Mouse (Mus musculus) thymus, adult 2 months (tissue): Measurements from ENCODE around the gene Prkca. TPM values are rescaled to one million over a fixed set of nuclear protein-coding genes. Genes with fewer than 3 reads are reported as not detected.

Source experiments
- DNase-seq: peaks from one replicate; pipeline ENCODE4 v3.0.0; 2021
- H3K27ac ChIP-seq: fragments of 200-500 bp; 2 replicates; pipeline ENCODE4 v1.5.1; 2012; ENCODE audit warnings: low read length, control low read depth; ENCODE audit not compliant: control insufficient read depth, insufficient read depth
- H3K27me3 ChIP-seq: fragments of 200-500 bp; 2 replicates; pipeline ENCODE4 v1.6.1; 2012; ENCODE audit warnings: mild to moderate bottlenecking, low read length, moderate library complexity, mixed read lengths; ENCODE audit not compliant: control insufficient read depth, insufficient read depth
- H3K36me3 ChIP-seq: fragments of 200-500 bp; 2 replicates; pipeline ENCODE4 v1.6.1; 2012; ENCODE audit warnings: mild to moderate bottlenecking, low read length, moderate library complexity; ENCODE audit not compliant: control insufficient read depth, insufficient read depth
- H3K4me1 ChIP-seq: fragments of 200-500 bp; replicated peaks from 2 replicates; pipeline ENCODE4 v1.6.1; 2012; ENCODE audit warnings: low read length; ENCODE audit not compliant: control insufficient read depth, insufficient read depth
- H3K4me3 ChIP-seq: fragments of 200-500 bp; 2 replicates; pipeline ENCODE4 v1.5.1; 2012; ENCODE audit warnings: mild to moderate bottlenecking, low read length, control low read depth, moderate library complexity; ENCODE audit not compliant: control insufficient read depth, insufficient read depth
- CTCF ChIP-seq: fragments of 200-500 bp; IDR thresholded peaks from 2 replicates; pipeline ENCODE4 v1.5.1; 2012; ENCODE audit warnings: mild to moderate bottlenecking, control low read depth, low read length, moderate library complexity, borderline replicate concordance; ENCODE audit not compliant: control insufficient read depth, poor library complexity, insufficient read depth; ENCODE audit errors: extremely low read depth
- POLR2A ChIP-seq: fragments of 200-500 bp; IDR thresholded peaks from 2 replicates; pipeline ENCODE4 v1.6.1; 2012; ENCODE audit warnings: mild to moderate bottlenecking, low read length, control low read depth, moderate library complexity; ENCODE audit not compliant: control insufficient read depth, poor library complexity, insufficient read depth; ENCODE audit errors: extremely low read depth
- WGBS: fragments of 180-500 bp; shearing (Covaris S2); methylation state at CpG from one replicate; pipeline ENCODE4 v1.1.7; 2018; 5-methylcytosine and 5-hydroxymethylcytosine counted together
- polyA plus RNA-seq: library from polyadenylated mRNA; depleted of rRNA; stranded (reverse); fragments of >200 nt; gene quantifications from 2 replicates; pipeline ENCODE4 v1.2.3, GENCODE M21; 2012

Prkca gene
- polyA plus RNA-seq, 1 experiment = 11.0 TPM

GRCm38 (mm10) chr11:107950658-107951057, 393.1 kb downstream of the Prkca start:
- Histone ChIP-seq H3K36me3 (peaks cover 9% of the 10 kb centered on the region; the same call in 1 of the 2 replicates), H3K4me1 (no peaks in the 10 kb centered on the region), H3K4me3 (no peak overlapping the region), H3K27ac (no peak overlapping the region), H3K27me3 (no peaks in the 10 kb centered on the region)
- WGBS = 100% methylated on average over 4 of the region's 4 CpGs
- TF ChIP-seq CTCF (no peak), POLR2A (no peak)
- DNase-seq = no peak

DNA sequence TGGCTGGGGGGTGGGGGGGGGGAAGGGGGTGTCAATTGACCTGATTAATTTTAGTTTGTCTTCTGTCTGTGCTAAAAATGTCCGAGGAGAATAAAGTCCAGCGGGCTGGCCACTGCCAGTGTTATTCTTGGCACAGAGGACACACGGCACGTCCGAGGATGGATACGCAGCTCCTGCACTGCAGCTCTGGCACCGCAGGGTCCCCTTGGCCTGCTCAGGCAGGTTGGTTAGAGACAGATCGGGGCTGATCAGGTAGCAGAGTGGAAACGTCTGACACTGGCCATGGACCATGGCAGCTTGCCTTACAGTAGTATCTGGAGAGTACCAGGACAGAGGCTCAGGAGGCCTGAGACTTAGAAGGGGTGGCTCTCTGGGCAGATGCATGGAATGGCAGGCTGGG, 393.5 kb downstream of the Prkca start:
- DNase-seq = no peak
- H3K36me3 ChIP-seq = peaks cover 9% of the 10 kb centered on the region; the same call in 1 of the 2 replicates

DNA sequence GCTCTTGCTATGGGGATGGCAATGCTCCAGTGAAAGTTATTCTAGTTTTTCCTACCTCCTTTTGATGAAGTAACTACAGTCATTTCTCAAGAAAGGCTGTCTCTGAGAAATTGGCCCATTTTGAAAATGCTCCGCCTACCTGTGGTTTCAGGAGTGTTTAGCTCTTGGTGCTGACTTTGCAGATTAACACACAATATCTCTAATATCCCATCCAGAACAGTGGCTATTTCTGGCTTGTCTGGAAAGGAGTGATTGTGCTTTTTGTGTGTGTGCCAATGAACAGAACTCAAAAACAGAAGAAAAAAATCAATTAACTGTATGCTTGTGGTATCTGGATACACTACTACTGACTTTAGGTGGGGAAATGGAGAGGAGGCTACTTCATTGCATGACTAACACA, 395.8 kb downstream of the Prkca start:
- TF ChIP-seq POLR2A = no peak
- TF ChIP-seq CTCF = no peak
- 95% methylated on average over 1 of the region's 1 CpGs for WGBS
- Histone ChIP-seq H3K4me1 (no peaks in the 10 kb centered on the region), H3K36me3 (peaks cover 9% of the 10 kb centered on the region; the same call in 1 of the 2 replicates), H3K27me3 (no peaks in the 10 kb centered on the region), H3K27ac (no peak overlapping the region), H3K4me3 (no peak overlapping the region)
- DNase-seq = no peak

More for the DNA sequence above, 393.5 kb downstream of the Prkca start:
- TF ChIP-seq CTCF (no peak), POLR2A (no peak)
- no peak overlapping the region for H3K4me3 ChIP-seq
- no peak overlapping the region for H3K27ac ChIP-seq
- no peaks in the 10 kb centered on the region for H3K4me1 ChIP-seq
- no peaks in the 10 kb centered on the region for H3K27me3 ChIP-seq
- 94% methylated on average over 9 of the region's 9 CpGs for WGBS

GRCm38 (mm10) chr11:107946823-107947222, 396.9 kb downstream of the Prkca start:
- peaks cover 9% of the 10 kb centered on the region; the same call in 1 of the 2 replicates for H3K36me3 ChIP-seq
- no peak for TF ChIP-seq CTCF
- TF ChIP-seq POLR2A = no peak
- no peaks in the 10 kb centered on the region for H3K27me3 ChIP-seq
- H3K4me3 ChIP-seq = no peak overlapping the region
- DNase-seq = no peak
- no peaks in the 10 kb centered on the region for H3K4me1 ChIP-seq
- no peak overlapping the region for H3K27ac ChIP-seq
- WGBS = 94% methylated on average over 5 of the region's 5 CpGs

- TF ChIP-seq CTCF (no peak), POLR2A (no peak)
- Histone ChIP-seq H3K4me3 (no peak overlapping the region), H3K4me1 (no peaks in the 10 kb centered on the region), H3K27ac (no peak overlapping the region), H3K27me3 (no peaks in the 10 kb centered on the region), H3K36me3 (no peaks in the 10 kb centered on the region; the same call in 1 of the 2 replicates)
- DNase-seq = no peak
- 90% methylated on average over 2 of the region's 2 CpGs for WGBS
Measured at GRCm38 (mm10) chr11:107936929-107937328, 406.8 kb downstream of the Prkca start.

DNA sequence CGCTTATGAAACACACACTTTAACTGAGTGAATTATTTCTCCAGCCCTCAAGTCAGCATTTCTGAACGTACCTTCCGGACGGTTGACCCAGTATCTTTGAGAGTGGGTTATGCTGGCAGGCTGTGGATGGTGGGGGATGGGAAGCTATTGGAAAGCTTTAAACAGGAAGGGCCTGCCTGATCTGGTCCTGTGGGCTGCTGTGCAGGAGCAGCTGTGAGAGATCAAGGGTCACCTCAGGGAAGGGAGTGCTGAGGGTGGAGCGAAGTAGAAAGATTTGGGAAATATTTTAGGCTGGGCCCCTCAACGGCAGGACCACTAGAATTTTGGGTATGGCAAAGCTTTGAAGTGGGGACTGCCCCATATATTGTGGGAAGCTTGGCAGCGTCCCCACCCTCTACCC, 412.0 kb downstream of the Prkca start:
- Histone ChIP-seq H3K4me3 (no peak overlapping the region), H3K27me3 (no peaks in the 10 kb centered on the region), H3K27ac (no peak overlapping the region), H3K4me1 (no peaks in the 10 kb centered on the region), H3K36me3 (no peaks in the 10 kb centered on the region)
- no peak for DNase-seq
- 82% methylated on average over 7 of the region's 7 CpGs for WGBS
- no peak for TF ChIP-seq CTCF
- TF ChIP-seq POLR2A = no peak

DNA sequence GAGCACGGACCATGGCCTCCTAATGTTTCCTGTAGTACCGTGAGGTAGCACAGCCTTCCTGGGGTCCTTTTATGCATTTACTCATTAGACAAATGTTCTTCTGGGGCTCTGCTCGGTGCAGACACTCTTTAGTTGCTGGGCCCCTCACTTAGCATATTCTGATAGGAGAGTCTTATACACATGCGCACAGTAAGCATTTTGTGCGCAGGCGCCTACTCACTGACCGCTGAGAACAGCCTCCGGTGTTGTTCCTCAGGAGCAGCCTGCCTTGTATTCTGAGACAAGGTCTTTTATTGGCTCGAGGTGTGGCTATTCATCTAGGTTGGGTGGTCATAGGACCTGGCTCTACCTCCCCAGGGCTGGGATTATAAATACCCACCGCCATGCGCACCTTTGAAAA, 412.4 kb downstream of the Prkca start:
- no peak for TF ChIP-seq POLR2A
- no peak for TF ChIP-seq CTCF
- Histone ChIP-seq H3K27me3 (no peaks in the 10 kb centered on the region), H3K4me3 (no peak overlapping the region), H3K27ac (no peak overlapping the region), H3K36me3 (no peaks in the 10 kb centered on the region), H3K4me1 (no peaks in the 10 kb centered on the region)
- WGBS = 91% methylated on average over 11 of the region's 11 CpGs
- DNase-seq = no peak
